Mouse (Mus musculus) heart, adult 9 months (tissue): ENCODE data around the gene Slc47a2.

Source experiments
- DNase-seq, 2 experiments: peaks; one replicate each; pipeline ENCODE4 v3.0.0; 2022; ENCODE audit warnings: low spot score in 2 of 2

The Slc47a2 gene

GRCm38 (mm10) chr11:61283414-61284049, 59.1 kb downstream of the Slc47a2 start:
- no peak for DNase-seq

GRCm38 (mm10) chr11:61278445-61279077, 64.1 kb downstream of the Slc47a2 start:
- DNase-seq: no peak

- no peak for DNase-seq
Observed at GRCm38 (mm10) chr11:61277937-61278336, 64.7 kb downstream of the Slc47a2 start.

GRCm38 (mm10) chr11:61276482-61276881, 66.2 kb downstream of the Slc47a2 start:
- no peak for DNase-seq

- DNase-seq: no peak
Observed at GRCm38 (mm10) chr11:61275106-61275505, 67.6 kb downstream of the Slc47a2 start.

- DNase-seq: no peak
Observed at GRCm38 (mm10) chr11:61274421-61274820, 68.2 kb downstream of the Slc47a2 start.

- DNase-seq: no peak
Observed at GRCm38 (mm10) chr11:61273928-61274327, 68.7 kb downstream of the Slc47a2 start.

GRCm38 (mm10) chr11:61271612-61272011, 71.0 kb downstream of the Slc47a2 start:
- no peak for DNase-seq

- DNase-seq: no peak
Observed at GRCm38 (mm10) chr11:61270406-61270805, 72.3 kb downstream of the Slc47a2 start.

GRCm38 (mm10) chr11:61268626-61269349, 73.9 kb downstream of the Slc47a2 start:
- DNase-seq: no peak

GRCm38 (mm10) chr11:61266551-61267533, 75.8 kb downstream of the Slc47a2 start, which contains the start of gene Aldh3a2:
Gene Aldh3a2 (minus strand): TSS chr11:61267464.
- peak; percentile 96 for DNase-seq

GRCm38 (mm10) chr11:61263841-61264240, 78.8 kb downstream of the Slc47a2 start:
- DNase-seq: no peak

GRCm38 (mm10) chr11:61262516-61262915, 80.1 kb downstream of the Slc47a2 start:
- no peak for DNase-seq

GRCm38 (mm10) chr11:61259106-61259505, 83.6 kb downstream of the Slc47a2 start:
- DNase-seq: no peak

- DNase-seq: no peak
Observed at GRCm38 (mm10) chr11:61252807-61253206, 89.9 kb downstream of the Slc47a2 start.

GRCm38 (mm10) chr11:61251741-61252140, 90.9 kb downstream of the Slc47a2 start:
- DNase-seq: no peak
